Mouse (Mus musculus) erythroblast, adult 5-6 weeks (primary cell): ENCODE results near the gene Tgfb2. TPM values are rescaled to one million over a fixed set of nuclear protein-coding genes. Genes with fewer than 3 reads are reported as not detected.

ENCODE experiments used
- ATAC-seq: replicated peaks from 2 replicates; pipeline ENCODE4 v1.8.0; 2016; ENCODE audit warnings: moderate number of reproducible peaks, mild to moderate bottlenecking, moderate TSS enrichment, inconsistent platforms; ENCODE audit not compliant: poor library complexity, low FRiP score, severe bottlenecking
- total RNA-seq, 2 experiments: library from RNA; stranded (forward) in 1 of 2; stranded (reverse) in 1 of 2; fragments of 150-400 nt in 1 of 2; fragments of 200-764, 138-1000 nt in 1 of 2; gene quantifications; 2 replicates each; pipeline versions ENCODE4 v1.2.3 to v1.2.4; 2015 to 2017; ENCODE audit warnings: low replicate concordance in 2 of 2

Tgfb2 gene
- total RNA-seq (2015; ENCODE audit: low replicate concordance) = not detected in 2 replicates
- total RNA-seq (2017; ENCODE audit: low replicate concordance) = not detected in 2 replicates

DNA sequence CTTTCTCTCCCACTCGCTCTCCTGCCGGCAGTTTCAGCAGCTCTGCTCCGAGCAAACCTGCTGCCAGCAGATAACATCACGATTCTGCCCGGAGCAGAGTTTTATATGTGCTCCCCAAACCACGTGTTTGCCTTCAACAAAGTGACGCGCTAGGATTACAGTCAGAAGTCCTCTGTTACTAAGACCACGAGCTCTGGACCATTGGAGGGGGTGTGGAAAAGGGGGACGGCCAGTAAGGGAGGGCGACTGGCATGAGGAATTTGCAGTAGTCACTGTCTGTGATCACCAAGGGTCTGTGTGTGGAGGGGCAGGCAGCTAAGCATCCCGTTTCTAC is at the start of gene Tgfb2:
Gene Tgfb2, minus strand, starts transcription at position 75 of the 334 bp plus-strand sequence.
- ATAC-seq = no peak

DNA sequence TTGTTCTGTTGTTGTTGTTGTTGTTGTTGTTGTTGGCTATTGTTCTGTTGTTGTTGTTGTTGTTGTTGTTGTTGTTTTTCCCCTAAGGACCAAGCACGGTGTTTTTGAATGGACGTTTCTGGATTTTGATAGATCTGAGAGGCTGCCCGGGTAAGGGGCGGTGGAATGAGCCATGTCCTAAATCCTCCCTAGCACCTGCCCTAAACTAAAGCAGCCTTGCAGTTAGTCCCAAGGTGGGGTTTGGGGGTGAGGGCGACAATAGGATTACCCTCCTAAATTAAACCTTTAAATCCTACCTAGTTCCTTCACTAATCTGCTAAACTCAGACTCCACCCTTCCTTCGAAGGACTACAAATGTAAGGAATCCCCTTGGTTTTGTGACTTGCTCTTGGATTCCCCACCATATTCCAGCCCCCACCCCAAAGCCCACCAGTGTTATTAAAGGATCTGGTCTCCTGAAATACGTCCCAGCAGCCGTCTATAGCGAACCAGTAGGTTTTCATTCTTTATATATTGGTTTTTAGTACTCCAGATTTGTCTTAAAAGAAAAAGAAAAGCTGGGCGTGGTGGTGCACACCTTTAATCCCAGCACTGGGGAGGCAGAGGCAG is 44.0 kb upstream of the Tgfb2 start:
- ATAC-seq = 0 out of 2 replicates have a peak, but pooled peaks have one; percentile 32

DNA sequence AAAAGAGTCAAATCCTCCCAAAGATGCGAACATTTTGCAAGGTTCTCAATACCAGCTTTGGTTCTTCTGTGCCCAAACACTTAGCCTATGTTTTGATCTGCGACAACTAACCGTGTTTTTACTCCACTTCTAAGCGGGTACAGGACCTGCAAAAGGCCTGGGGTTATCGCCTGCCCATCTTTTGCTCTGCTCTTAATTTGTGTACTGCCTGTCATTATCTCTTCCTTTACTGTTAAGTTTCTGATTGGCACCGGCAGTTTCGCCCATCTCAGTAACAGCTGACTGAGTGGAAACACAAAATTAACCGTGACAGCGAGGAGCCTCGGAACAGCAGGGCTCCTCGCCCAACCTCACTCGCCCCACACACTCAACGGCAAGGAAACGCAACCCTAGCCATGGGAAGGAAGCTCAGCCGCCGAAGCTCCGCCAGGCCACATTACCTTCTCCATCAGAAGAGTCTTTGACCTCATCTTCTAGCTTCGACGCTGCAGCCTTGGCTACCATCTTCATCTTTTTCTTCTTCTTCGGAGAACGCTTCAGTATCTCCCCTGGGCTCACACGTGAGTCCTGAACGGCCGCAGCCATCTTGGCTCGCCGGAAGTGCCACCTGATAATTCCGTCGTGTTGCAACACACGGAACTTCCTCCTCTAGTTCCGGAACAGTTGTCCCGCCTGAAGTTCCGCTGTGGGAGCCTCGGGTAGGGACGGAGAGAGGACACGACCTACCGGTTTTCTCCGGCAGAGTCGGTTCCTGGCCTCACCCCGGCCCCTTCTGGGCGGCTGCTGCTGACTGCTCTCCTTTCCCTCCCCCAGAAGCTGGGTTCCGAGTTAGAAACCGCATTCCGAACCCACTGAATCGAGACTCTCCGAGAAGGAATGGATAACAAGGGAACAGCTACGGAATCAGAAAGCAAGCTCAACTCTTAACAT is 43.2 kb upstream of the Tgfb2 start, which contains the start of gene Rrp15:
Gene Rrp15, minus strand, starts transcription at position 635 of the 930 bp plus-strand sequence.
- peak; percentile 97 for ATAC-seq

GRCm38 (mm10) chr1:186739828-186740227 is 34.0 kb upstream of the Tgfb2 start:
- ATAC-seq = no peak

GRCm38 (mm10) chr1:186735537-186735936 is 29.7 kb upstream of the Tgfb2 start:
- no peak for ATAC-seq

DNA sequence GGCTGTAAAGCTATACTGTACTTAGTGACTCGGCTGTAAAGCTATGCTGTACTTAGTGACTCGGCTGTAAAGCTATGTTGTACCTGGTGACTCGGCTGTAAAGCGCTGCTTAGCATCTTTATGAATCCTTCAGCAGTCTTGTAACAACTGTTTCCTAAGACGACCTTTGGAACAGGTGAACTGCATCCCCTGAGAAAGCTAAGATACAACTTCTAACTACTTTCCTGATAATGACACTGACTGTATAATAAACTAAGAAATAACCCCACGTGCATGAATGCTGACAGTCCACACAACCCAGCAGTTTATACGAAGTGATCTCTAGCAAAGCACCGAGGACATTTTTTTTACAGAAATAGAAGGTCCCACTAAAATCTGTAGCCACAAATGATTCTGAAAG is 27.3 kb upstream of the Tgfb2 start:
- ATAC-seq = no peak

- no peak for ATAC-seq
These were observed 23.0 kb upstream of the Tgfb2 start for GRCm38 (mm10) chr1:186728778-186729177.

- no peak for ATAC-seq
These were observed 20.3 kb upstream of the Tgfb2 start for GRCm38 (mm10) chr1:186726117-186726516.

DNA sequence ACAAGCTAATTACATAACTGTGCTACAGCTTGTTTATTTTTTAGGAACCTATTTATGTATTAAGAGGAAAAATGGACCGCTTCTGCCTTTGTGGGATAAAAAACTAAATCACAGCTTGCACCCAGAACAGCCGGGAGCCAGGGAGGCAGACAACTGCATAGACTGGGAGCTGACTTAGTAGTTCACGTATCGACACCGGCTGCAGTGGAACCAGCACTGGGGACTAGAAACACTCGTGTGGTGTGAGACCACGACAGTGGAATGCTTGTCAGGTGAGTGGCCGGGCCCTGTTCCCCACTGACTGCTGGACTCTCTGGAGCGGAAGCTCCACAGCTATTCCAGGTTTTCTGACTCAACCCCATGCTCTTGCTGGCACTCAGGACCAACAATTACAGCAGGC is 16.5 kb upstream of the Tgfb2 start:
- ATAC-seq = no peak

- ATAC-seq = peak; percentile 85
These were observed 16.1 kb upstream of the Tgfb2 start for GRCm38 (mm10) chr1:186721846-186722245.

GRCm38 (mm10) chr1:186721166-186721565 is 15.4 kb upstream of the Tgfb2 start:
- no peak for ATAC-seq

- no peak for ATAC-seq
These were observed 13.9 kb upstream of the Tgfb2 start for GRCm38 (mm10) chr1:186719708-186720107.

- ATAC-seq = no peak
These were observed 13.1 kb upstream of the Tgfb2 start for GRCm38 (mm10) chr1:186718881-186719280.

- ATAC-seq = no peak
These were observed 9.4 kb upstream of the Tgfb2 start for GRCm38 (mm10) chr1:186714980-186715896.

DNA sequence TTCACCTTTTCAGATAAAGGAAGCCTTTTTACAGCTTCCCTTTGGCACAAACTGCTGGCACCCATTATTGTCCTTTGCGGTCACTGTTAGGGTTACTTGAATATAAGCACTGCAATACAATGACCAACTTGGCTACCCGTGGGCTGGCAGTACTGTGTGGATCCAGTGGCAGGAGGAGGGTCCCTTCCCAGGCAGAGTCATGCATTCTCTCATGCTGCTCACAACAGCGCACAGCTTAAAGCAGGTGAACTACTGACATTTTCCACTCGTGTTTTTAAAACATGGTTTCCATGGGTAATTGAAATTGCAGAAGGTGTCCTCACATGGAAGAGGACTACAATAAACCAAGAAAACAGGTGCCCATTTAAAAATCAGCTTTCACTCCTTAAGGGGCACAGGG is 8.4 kb upstream of the Tgfb2 start:
- ATAC-seq = no peak

GRCm38 (mm10) chr1:186712802-186713471 is 7.1 kb upstream of the Tgfb2 start:
- no peak for ATAC-seq

DNA sequence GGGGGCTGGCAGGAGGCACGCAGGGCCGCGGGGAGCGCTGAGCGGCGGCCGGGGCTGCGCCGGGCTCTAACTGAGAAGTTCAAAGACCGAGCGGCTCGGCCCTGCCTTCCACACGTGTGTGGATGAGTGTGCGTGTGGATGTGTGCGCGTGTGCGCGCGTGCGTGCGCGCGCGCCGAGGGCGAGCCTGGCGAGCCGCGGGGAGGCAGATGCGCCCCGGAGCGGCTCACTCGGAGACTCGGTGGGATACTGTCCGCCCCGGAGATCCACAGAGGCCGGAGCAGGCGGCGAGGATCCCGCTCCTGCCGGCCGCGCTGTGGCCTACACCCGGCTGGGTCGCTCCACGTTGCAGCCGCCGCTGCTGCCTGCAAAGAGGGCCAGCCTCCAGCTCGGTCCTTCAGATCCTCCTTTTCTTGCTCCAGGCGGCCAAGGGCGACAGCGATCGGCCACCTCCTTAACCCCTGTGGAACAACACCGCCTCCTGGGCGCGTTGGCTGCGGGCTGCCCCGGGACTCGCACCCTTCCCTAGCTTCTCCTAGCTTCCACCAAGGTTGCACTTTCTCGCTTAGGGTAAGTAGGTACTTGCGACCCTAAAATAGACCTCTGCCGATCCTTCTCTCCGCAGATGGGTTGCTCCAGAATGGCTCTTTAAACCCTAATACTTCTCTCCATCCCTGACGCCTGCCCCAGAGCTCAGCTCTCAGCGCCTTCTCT is 430 bp downstream of the Tgfb2 start:
- no peak for ATAC-seq

GRCm38 (mm10) chr1:186703980-186704701 is 1.6 kb downstream of the Tgfb2 start:
- no peak for ATAC-seq
